Mouse (Mus musculus) thymus, adult 2 months (tissue): ENCODE data around the gene Cacng6. TPM values are rescaled to one million over a fixed set of nuclear protein-coding genes. Genes with fewer than 3 reads are reported as not detected.

ENCODE experiments used
- DNase-seq: peaks from one replicate; pipeline ENCODE4 v3.0.0; 2021
- H3K27ac ChIP-seq: fragments of 200-500 bp; 2 replicates; pipeline ENCODE4 v1.5.1; 2012; ENCODE audit warnings: low read length, control low read depth; ENCODE audit not compliant: control insufficient read depth, insufficient read depth
- H3K27me3 ChIP-seq: fragments of 200-500 bp; 2 replicates; pipeline ENCODE4 v1.6.1; 2012; ENCODE audit warnings: mild to moderate bottlenecking, low read length, moderate library complexity, mixed read lengths; ENCODE audit not compliant: control insufficient read depth, insufficient read depth
- H3K36me3 ChIP-seq: fragments of 200-500 bp; 2 replicates; pipeline ENCODE4 v1.6.1; 2012; ENCODE audit warnings: mild to moderate bottlenecking, low read length, moderate library complexity; ENCODE audit not compliant: control insufficient read depth, insufficient read depth
- H3K4me1 ChIP-seq: fragments of 200-500 bp; replicated peaks from 2 replicates; pipeline ENCODE4 v1.6.1; 2012; ENCODE audit warnings: low read length; ENCODE audit not compliant: control insufficient read depth, insufficient read depth
- H3K4me3 ChIP-seq: fragments of 200-500 bp; 2 replicates; pipeline ENCODE4 v1.5.1; 2012; ENCODE audit warnings: mild to moderate bottlenecking, low read length, control low read depth, moderate library complexity; ENCODE audit not compliant: control insufficient read depth, insufficient read depth
- CTCF ChIP-seq: fragments of 200-500 bp; IDR thresholded peaks from 2 replicates; pipeline ENCODE4 v1.5.1; 2012; ENCODE audit warnings: mild to moderate bottlenecking, control low read depth, low read length, moderate library complexity, borderline replicate concordance; ENCODE audit not compliant: control insufficient read depth, poor library complexity, insufficient read depth; ENCODE audit errors: extremely low read depth
- POLR2A ChIP-seq: fragments of 200-500 bp; IDR thresholded peaks from 2 replicates; pipeline ENCODE4 v1.6.1; 2012; ENCODE audit warnings: mild to moderate bottlenecking, low read length, control low read depth, moderate library complexity; ENCODE audit not compliant: control insufficient read depth, poor library complexity, insufficient read depth; ENCODE audit errors: extremely low read depth
- WGBS: fragments of 180-500 bp; shearing (Covaris S2); methylation state at CpG from one replicate; pipeline ENCODE4 v1.1.7; 2018; 5-methylcytosine and 5-hydroxymethylcytosine counted together
- polyA plus RNA-seq: library from polyadenylated mRNA; depleted of rRNA; stranded (reverse); fragments of >200 nt; gene quantifications from 2 replicates; pipeline ENCODE4 v1.2.3, GENCODE M21; 2012

Cacng6 gene
- polyA plus RNA-seq, 1 experiment = 0.40 TPM

- H3K36me3 ChIP-seq = no peaks in the 10 kb centered on the region
- WGBS = 84% methylated on average over 12 of the region's 12 CpGs
- H3K27me3 ChIP-seq = no peaks in the 10 kb centered on the region
- TF ChIP-seq CTCF = no peak
- TF ChIP-seq POLR2A = no peak
- no peaks in the 10 kb centered on the region for H3K4me1 ChIP-seq
- no peak overlapping the region for H3K4me3 ChIP-seq
- DNase-seq = no peak
- H3K27ac ChIP-seq = no peak overlapping the region
These were observed 29.0 kb downstream of the Cacng6 start for GRCm38 (mm10) chr7:3452821-3453485.

- H3K4me3 ChIP-seq = no peak overlapping the region
These were observed 29.6 kb downstream of the Cacng6 start for GRCm38 (mm10) chr7:3453486-3454183.

GRCm38 (mm10) chr7:3457111-3457840 lies 33.3 kb downstream of the Cacng6 start:
- Histone ChIP-seq H3K36me3 (no peaks in the 10 kb centered on the region), H3K4me3 (no peak overlapping the region), H3K27me3 (no peaks in the 10 kb centered on the region), H3K4me1 (no peaks in the 10 kb centered on the region), H3K27ac (no peak overlapping the region)
- no peak for DNase-seq
- TF ChIP-seq POLR2A = no peak
- TF ChIP-seq CTCF = no peak
- WGBS = 92% methylated on average over 10 of the region's 10 CpGs

More at GRCm38 (mm10) chr7:3453486-3454183, 29.6 kb downstream of the Cacng6 start:
- Histone ChIP-seq H3K27ac (no peak overlapping the region), H3K4me1 (no peaks in the 10 kb centered on the region), H3K27me3 (no peaks in the 10 kb centered on the region), H3K36me3 (no peaks in the 10 kb centered on the region)
- TF ChIP-seq POLR2A = no peak
- no peak for TF ChIP-seq CTCF
- no peak for DNase-seq
- 71% methylated on average over 11 of the region's 11 CpGs for WGBS

- no peaks in the 10 kb centered on the region for H3K36me3 ChIP-seq
- DNase-seq = no peak
- H3K4me1 ChIP-seq = no peaks in the 10 kb centered on the region
- no peak overlapping the region for H3K4me3 ChIP-seq
- H3K27me3 ChIP-seq = no peaks in the 10 kb centered on the region
- TF ChIP-seq CTCF = no peak
- TF ChIP-seq POLR2A = no peak
- H3K27ac ChIP-seq = no peak overlapping the region
- WGBS = 83% methylated on average over 9 of the region's 9 CpGs
These were observed 33.8 kb downstream of the Cacng6 start for GRCm38 (mm10) chr7:3457841-3458217.

GRCm38 (mm10) chr7:3460261-3460660 lies 36.3 kb downstream of the Cacng6 start:
- TF ChIP-seq POLR2A = no peak
- TF ChIP-seq CTCF = no peak
- Histone ChIP-seq H3K4me3 (no peak overlapping the region), H3K36me3 (no peaks in the 10 kb centered on the region), H3K4me1 (no peaks in the 10 kb centered on the region), H3K27ac (no peak overlapping the region), H3K27me3 (no peaks in the 10 kb centered on the region)
- WGBS = 90% methylated on average over 8 of the region's 8 CpGs
- no peak for DNase-seq

- Histone ChIP-seq H3K36me3 (no peaks in the 10 kb centered on the region), H3K27ac (no peak overlapping the region), H3K4me3 (no peak overlapping the region), H3K27me3 (no peaks in the 10 kb centered on the region), H3K4me1 (no peaks in the 10 kb centered on the region)
- 86% methylated on average over 4 of the region's 4 CpGs for WGBS
- DNase-seq = no peak
- no peak for TF ChIP-seq POLR2A
These were observed 39.3 kb downstream of the Cacng6 start for GRCm38 (mm10) chr7:3463306-3463705.
